Mouse (Mus musculus) cerebellum, adult 11 months (tissue): ENCODE measurements around the gene Eipr1.
A peak's percentile ranks its signal among the peaks of the same experiment; 100 is the strongest.
"Not testable (repeated sequence)": the region's sequence is repeated elsewhere in the genome, so short reads cannot be mapped to it uniquely, and the experiment has no call there.

ENCODE experiments used
- DNase-seq: peaks from one replicate; pipeline ENCODE4 v3.0.0; 2022

Eipr1 gene

GRCm38 (mm10) chr12:28751508-28752263 is at the start of gene Eipr1:
Gene Eipr1 (plus strand): TSS chr12:28751803.
- peak; percentile 83 for DNase-seq

GRCm38 (mm10) chr12:28704381-28704780 is 47.2 kb upstream of the Eipr1 start:
- no peak for DNase-seq

GRCm38 (mm10) chr12:28705204-28705603 is 46.4 kb upstream of the Eipr1 start:
- no peak for DNase-seq

GRCm38 (mm10) chr12:28708154-28708553 is 43.4 kb upstream of the Eipr1 start:
- no peak for DNase-seq

- DNase-seq: no peak
Observed at GRCm38 (mm10) chr12:28710566-28711185, 40.9 kb upstream of the Eipr1 start.

- DNase-seq: no peak
Observed at GRCm38 (mm10) chr12:28714822-28715632, 36.6 kb upstream of the Eipr1 start.

GRCm38 (mm10) chr12:28717066-28717465 is 34.5 kb upstream of the Eipr1 start:
- no peak for DNase-seq

- DNase-seq: no peak
Observed at GRCm38 (mm10) chr12:28718106-28718505, 33.5 kb upstream of the Eipr1 start.

- no peak for DNase-seq
Observed at GRCm38 (mm10) chr12:28724366-28724765, 27.2 kb upstream of the Eipr1 start.

GRCm38 (mm10) chr12:28726204-28726603 is 25.4 kb upstream of the Eipr1 start:
- DNase-seq: no peak

GRCm38 (mm10) chr12:28727061-28727460 is 24.5 kb upstream of the Eipr1 start:
- DNase-seq: no peak

GRCm38 (mm10) chr12:28732631-28733030 is 19.0 kb upstream of the Eipr1 start:
- no peak for DNase-seq

- DNase-seq: not testable (repeated sequence)
Observed at GRCm38 (mm10) chr12:28733520-28734245, 17.9 kb upstream of the Eipr1 start.

- no peak for DNase-seq
Observed at GRCm38 (mm10) chr12:28734271-28734670, 17.3 kb upstream of the Eipr1 start.

- no peak for DNase-seq
Observed at GRCm38 (mm10) chr12:28735293-28735692, 16.3 kb upstream of the Eipr1 start.

- no peak for DNase-seq
Observed at GRCm38 (mm10) chr12:28743328-28743727, 8.3 kb upstream of the Eipr1 start.

GRCm38 (mm10) chr12:28750021-28750633 is 1.5 kb upstream of the Eipr1 start, which contains the start of gene Trappc12:
Gene Trappc12 (minus strand): TSS chr12:28750472.
- peak; percentile 82 for DNase-seq

GRCm38 (mm10) chr12:28750876-28751275 is 727 bp upstream of the Eipr1 start:
- DNase-seq: no peak

- no peak for DNase-seq
Observed at GRCm38 (mm10) chr12:28756019-28756418, 4.4 kb downstream of the Eipr1 start.

- DNase-seq: no peak
Observed at GRCm38 (mm10) chr12:28769953-28770352, 18.4 kb downstream of the Eipr1 start.

- DNase-seq: no peak
Observed at GRCm38 (mm10) chr12:28773815-28774214, 22.2 kb downstream of the Eipr1 start.

GRCm38 (mm10) chr12:28775120-28775519 is 23.5 kb downstream of the Eipr1 start:
- DNase-seq: no peak
